Mouse (Mus musculus): ENCODE data around the gene Serpina3b. TPM values are rescaled to one million over a fixed set of nuclear protein-coding genes. Genes with fewer than 3 reads are reported as not detected.
"Not testable (repeated sequence)": the region's sequence is repeated elsewhere in the genome, so short reads cannot be mapped to it uniquely, and the experiment has no call there.

Gene Serpina3b
- not detected in 2 replicates for polyA plus RNA-seq (2016; fragmentation: Nextera tagmentation; extraction: Ambion mirVana)

- Histone ChIP-seq H3K4me1 (no peaks in the 10 kb centered on the region), H3K27ac (no peak within 1 kb of the TSS), H3K27me3 (replicated peaks) (no peaks in the 10 kb centered on the region), H3K9ac (no peak within 1 kb of the TSS), H3K4me2 (replicated peaks) (no peak within 1 kb of the TSS), H3K4me3 (no peak within 1 kb of the TSS), H3K9me3 (no peaks in the 10 kb centered on the region), H3K36me3 (no peaks in the 10 kb centered on the region)
- 86% methylated on average over 5 of the region's 5 CpGs for WGBS
- ATAC-seq (ENCODE audit: low FRiP score, low read depth) = no peak
Measured at GRCm38 (mm10) chr12:104127696-104128095, at the start of gene Serpina3b. Gene Serpina3b (plus strand): TSS chr12:104127996.

GRCm38 (mm10) chr12:104090119-104090518 lies 37.7 kb upstream of the Serpina3b start:
- Histone ChIP-seq H3K4me2 (replicated peaks) (no peak overlapping the region), H3K4me3 (no peak overlapping the region), H3K9ac (no peak overlapping the region), H3K27me3 (replicated peaks) (no peaks in the 10 kb centered on the region), H3K4me1 (no peaks in the 10 kb centered on the region), H3K36me3 (no peaks in the 10 kb centered on the region), H3K9me3 (no peaks in the 10 kb centered on the region), H3K27ac (no peak overlapping the region)
- WGBS = 85% methylated on average over 2 of the region's 2 CpGs
- ATAC-seq (ENCODE audit: low FRiP score, low read depth) = no peak

GRCm38 (mm10) chr12:104091303-104091702 lies 36.5 kb upstream of the Serpina3b start:
- WGBS = 85% methylated on average over 1 of the region's 1 CpGs
- Histone ChIP-seq H3K27ac (no peak overlapping the region), H3K36me3 (no peaks in the 10 kb centered on the region), H3K27me3 (replicated peaks) (no peaks in the 10 kb centered on the region), H3K9ac (no peak overlapping the region), H3K4me2 (replicated peaks) (no peak overlapping the region), H3K9me3 (no peaks in the 10 kb centered on the region), H3K4me1 (no peaks in the 10 kb centered on the region), H3K4me3 (no peak overlapping the region)
- no peak for ATAC-seq (ENCODE audit: low FRiP score, low read depth)

GRCm38 (mm10) chr12:104100768-104101167 lies 27.0 kb upstream of the Serpina3b start, which contains the start of gene Serpina5:
Gene Serpina5 (plus strand): TSS chr12:104101113.
- 91% methylated on average over 6 of the region's 6 CpGs for WGBS

GRCm38 (mm10) chr12:104105847-104106246 lies 21.9 kb upstream of the Serpina3b start:
- Histone ChIP-seq H3K27me3 (replicated peaks) (no peaks in the 10 kb centered on the region), H3K4me2 (replicated peaks) (no peak overlapping the region), H3K4me1 (no peaks in the 10 kb centered on the region), H3K9ac (no peak overlapping the region), H3K4me3 (no peak overlapping the region), H3K9me3 (no peaks in the 10 kb centered on the region), H3K27ac (no peak overlapping the region), H3K36me3 (no peaks in the 10 kb centered on the region)
- ATAC-seq (ENCODE audit: low FRiP score, low read depth) = no peak

More at GRCm38 (mm10) chr12:104100768-104101167, 27.0 kb upstream of the Serpina3b start, which contains the start of gene Serpina5:
- H3K4me1 ChIP-seq = no peaks in the 10 kb centered on the region
- no peak within 1 kb of the TSS for H3K27ac ChIP-seq
- H3K27me3 ChIP-seq (replicated peaks) = no peaks in the 10 kb centered on the region
- no peaks in the 10 kb centered on the region for H3K36me3 ChIP-seq
- H3K9me3 ChIP-seq = no peaks in the 10 kb centered on the region
- no peak within 1 kb of the TSS for H3K4me3 ChIP-seq
- H3K9ac ChIP-seq = no peak within 1 kb of the TSS
- no peak within 1 kb of the TSS for H3K4me2 ChIP-seq (replicated peaks)
- no peak for ATAC-seq (ENCODE audit: low FRiP score, low read depth)

GRCm38 (mm10) chr12:104106919-104107318 lies 20.9 kb upstream of the Serpina3b start:
- Histone ChIP-seq H3K4me2 (replicated peaks) (no peak overlapping the region), H3K9ac (no peak overlapping the region), H3K36me3 (no peaks in the 10 kb centered on the region)

GRCm38 (mm10) chr12:104108507-104108906 lies 19.3 kb upstream of the Serpina3b start:
- H3K27ac ChIP-seq = no peak overlapping the region
- no peaks in the 10 kb centered on the region for H3K4me1 ChIP-seq
- no peak overlapping the region for H3K4me3 ChIP-seq
- no peaks in the 10 kb centered on the region for H3K27me3 ChIP-seq (replicated peaks)
- H3K36me3 ChIP-seq = no peaks in the 10 kb centered on the region
- 78% methylated on average over 2 of the region's 2 CpGs for WGBS
- no peaks in the 10 kb centered on the region for H3K9me3 ChIP-seq
- no peak for ATAC-seq (ENCODE audit: low FRiP score, low read depth)
- H3K4me2 ChIP-seq (replicated peaks) = no peak overlapping the region
- H3K9ac ChIP-seq = no peak overlapping the region

More at GRCm38 (mm10) chr12:104106919-104107318, 20.9 kb upstream of the Serpina3b start:
- Histone ChIP-seq H3K27me3 (replicated peaks) (no peaks in the 10 kb centered on the region), H3K4me1 (no peaks in the 10 kb centered on the region), H3K4me3 (no peak overlapping the region), H3K27ac (no peak overlapping the region), H3K9me3 (no peaks in the 10 kb centered on the region)
- ATAC-seq (ENCODE audit: low FRiP score, low read depth) = no peak

- H3K4me2 ChIP-seq (replicated peaks); H3K27me3 ChIP-seq (replicated peaks); H3K9me3 ChIP-seq; H3K36me3 ChIP-seq; H3K4me1 ChIP-seq; H3K4me3 ChIP-seq; H3K27ac ChIP-seq; H3K9ac ChIP-seq; ATAC-seq (ENCODE audit: low FRiP score, low read depth): not testable (repeated sequence)
- 86% methylated on average over 11 of the region's 11 CpGs for WGBS
Measured at GRCm38 (mm10) chr12:104112333-104112732, 15.5 kb upstream of the Serpina3b start, which contains the start of gene Serpina3a. Gene Serpina3a (plus strand): TSS chr12:104112724.

GRCm38 (mm10) chr12:104114921-104115579 lies 12.7 kb upstream of the Serpina3b start:
- 73% methylated on average over 3 of the region's 3 CpGs for WGBS
- Histone ChIP-seq H3K27ac (no peak overlapping the region), H3K9ac (no peak overlapping the region), H3K4me2 (replicated peaks) (no peak overlapping the region), H3K4me1 (no peaks in the 10 kb centered on the region), H3K9me3 (no peaks in the 10 kb centered on the region), H3K4me3 (no peak overlapping the region), H3K27me3 (replicated peaks) (no peaks in the 10 kb centered on the region), H3K36me3 (no peaks in the 10 kb centered on the region)
- no peak for ATAC-seq (ENCODE audit: low FRiP score, low read depth)

- no peak overlapping the region for H3K4me3 ChIP-seq
- no peaks in the 10 kb centered on the region for H3K27me3 ChIP-seq (replicated peaks)
- WGBS = 78% methylated on average over 1 of the region's 1 CpGs
- no peak overlapping the region for H3K9ac ChIP-seq
- no peaks in the 10 kb centered on the region for H3K9me3 ChIP-seq
- no peak overlapping the region for H3K27ac ChIP-seq
- H3K4me1 ChIP-seq = no peaks in the 10 kb centered on the region
- no peak for ATAC-seq (ENCODE audit: low FRiP score, low read depth)
- no peaks in the 10 kb centered on the region for H3K36me3 ChIP-seq
- no peak overlapping the region for H3K4me2 ChIP-seq (replicated peaks)
Measured at GRCm38 (mm10) chr12:104123097-104123496, 4.7 kb upstream of the Serpina3b start.

GRCm38 (mm10) chr12:104123996-104124395 lies 3.8 kb upstream of the Serpina3b start:
- H3K27me3 ChIP-seq (replicated peaks) = no peaks in the 10 kb centered on the region
- no peaks in the 10 kb centered on the region for H3K9me3 ChIP-seq
- no peak overlapping the region for H3K4me3 ChIP-seq
- no peak overlapping the region for H3K27ac ChIP-seq
- H3K9ac ChIP-seq = no peak overlapping the region
- no peaks in the 10 kb centered on the region for H3K4me1 ChIP-seq
- H3K4me2 ChIP-seq (replicated peaks) = no peak overlapping the region
- H3K36me3 ChIP-seq = no peaks in the 10 kb centered on the region
- no peak for ATAC-seq (ENCODE audit: low FRiP score, low read depth)
- 80% methylated on average over 2 of the region's 2 CpGs for WGBS

GRCm38 (mm10) chr12:104125021-104125560 lies 2.7 kb upstream of the Serpina3b start:
- Histone ChIP-seq H3K27ac (no peak overlapping the region), H3K4me3 (no peak overlapping the region), H3K4me2 (replicated peaks) (no peak overlapping the region), H3K36me3 (no peaks in the 10 kb centered on the region), H3K27me3 (replicated peaks) (no peaks in the 10 kb centered on the region), H3K9me3 (no peaks in the 10 kb centered on the region), H3K4me1 (no peaks in the 10 kb centered on the region), H3K9ac (no peak overlapping the region)
- WGBS = 84% methylated on average over 5 of the region's 5 CpGs
- no peak for ATAC-seq (ENCODE audit: low FRiP score, low read depth)

- no peak overlapping the region for H3K27ac ChIP-seq
- H3K4me1 ChIP-seq = no peaks in the 10 kb centered on the region
- H3K9me3 ChIP-seq = no peaks in the 10 kb centered on the region
- ATAC-seq (ENCODE audit: low FRiP score, low read depth) = no peak
- no peak overlapping the region for H3K4me3 ChIP-seq
- no peak overlapping the region for H3K9ac ChIP-seq
- H3K27me3 ChIP-seq (replicated peaks) = no peaks in the 10 kb centered on the region
- H3K4me2 ChIP-seq (replicated peaks) = no peak overlapping the region
- no peaks in the 10 kb centered on the region for H3K36me3 ChIP-seq
Measured at GRCm38 (mm10) chr12:104131041-104131440, 3.2 kb downstream of the Serpina3b start.
